8 mouse cellular contexts compared by ENCODE assay signal in genomic region chr8:78063529-78063928, GRCm38 (mm10).
DNase-seq lines count a peak whose midpoint lies in the region; ATAC-seq and TF ChIP-seq lines count a peak whose summit lies in the region.

No protein-coding gene starts in this region.

- no peak for TF ChIP-seq POLR2A in limb, embryonic 14.5 days (IDR thresholded peaks at IDR 0.05; ENCODE audit: borderline replicate concordance, extremely low read depth, insufficient read depth, insufficient read length)

- WGBS in limb, embryonic 14.5 days: 3% methylated on average over 13 of the region's 13 CpGs
- WGBS in midbrain, embryonic 16.5 days: 1% methylated on average over 13 of the region's 13 CpGs

- H3K4me1 ChIP-seq in limb, embryonic 14.5 days (ENCODE audit: control insufficient read depth, insufficient read depth, low read length): peaks cover 12% of the 10 kb centered on the region; the same call in 1 of the 2 replicates
- H3K4me1 ChIP-seq in midbrain, embryonic 16.5 days (ENCODE audit: control insufficient read depth, insufficient read depth, low read length): no peaks in the 10 kb centered on the region; the same call in none of the 2 replicates

- peak overlapping the region; percentile 24 for H3K4me3 ChIP-seq in limb, embryonic 14.5 days (replicated peaks; ENCODE audit: low read length)
- peak overlapping the region; percentile 29 for H3K4me3 ChIP-seq in midbrain, embryonic 16.5 days (ENCODE audit: low read depth, low read length)

- H3K27ac ChIP-seq in limb, embryonic 14.5 days (replicated peaks; ENCODE audit: low read depth, low read length): no peak overlapping the region
- no peak overlapping the region for H3K27ac ChIP-seq in midbrain, embryonic 16.5 days (ENCODE audit: low read length)

- no peaks in the 10 kb centered on the region for H3K9me3 ChIP-seq in limb, embryonic 14.5 days (ENCODE audit: control insufficient read depth, low read length)
- H3K9me3 ChIP-seq in midbrain, embryonic 16.5 days (replicated peaks; ENCODE audit: control insufficient read depth, low read length, poor library complexity, severe bottlenecking): no peaks in the 10 kb centered on the region

- H3K36me3 ChIP-seq in limb, embryonic 14.5 days (ENCODE audit: control insufficient read depth, insufficient read depth, low read length): no peaks in the 10 kb centered on the region
- H3K36me3 ChIP-seq in midbrain, embryonic 16.5 days (ENCODE audit: control insufficient read depth, insufficient read depth, low read length): no peaks in the 10 kb centered on the region

- H3K9ac ChIP-seq in limb, embryonic 14.5 days (ENCODE audit: low read depth, low read length, severe bottlenecking): 0 out of 2 replicates have a peak overlapping the region, but pooled peaks have one; percentile 21
- peak overlapping the region; percentile 10; the same call in 1 of the 2 replicates for H3K9ac ChIP-seq in midbrain, embryonic 16.5 days (ENCODE audit: low read depth, low read length)

- peak; percentile 54 for DNase-seq in gastrocnemius, postnatal 10 days
- no peak for DNase-seq in gastrocnemius, adult 18-20 months (ENCODE audit: low spot score)
- DNase-seq in cerebellum, postnatal 25 days: peak; percentile 53 to 66
- peak; percentile 6 to 27 for DNase-seq in frontal cortex, postnatal 25 days (ENCODE audit: low spot score in 2 of 2)
- peak; percentile 6 for DNase-seq in kidney, adult 9 months
- peak; percentile 63 for DNase-seq in limb, embryonic 14.5 days (ENCODE audit: low spot score)
- DNase-seq in urinary bladder, postnatal 36 days (ENCODE audit: low spot score in 2 of 2): peak; percentile 33 to 35

- H3K27me3 ChIP-seq in limb, embryonic 14.5 days (ENCODE audit: control insufficient read depth, insufficient read depth, low read length): no peaks in the 10 kb centered on the region
- H3K27me3 ChIP-seq in midbrain, embryonic 16.5 days (ENCODE audit: control insufficient read depth, insufficient read depth, low read depth, low read length): no peaks in the 10 kb centered on the region

- H3K4me2 ChIP-seq in limb, embryonic 14.5 days (replicated peaks; ENCODE audit: low read depth, low read length, severe bottlenecking): peak overlapping the region; percentile 49
- H3K4me2 ChIP-seq in midbrain, embryonic 16.5 days (ENCODE audit: low read length): peak overlapping the region; percentile 59

- ATAC-seq in limb, embryonic 14.5 days (ENCODE audit: low FRiP score, low read depth): 0 out of 2 replicates have a peak, but pooled peaks have one; percentile 66
- peak; percentile 83; the same call in 1 of the 2 replicates for ATAC-seq in midbrain, embryonic 16.5 days
